Mouse (Mus musculus): ENCODE results near the gene Sox21.

DNA sequence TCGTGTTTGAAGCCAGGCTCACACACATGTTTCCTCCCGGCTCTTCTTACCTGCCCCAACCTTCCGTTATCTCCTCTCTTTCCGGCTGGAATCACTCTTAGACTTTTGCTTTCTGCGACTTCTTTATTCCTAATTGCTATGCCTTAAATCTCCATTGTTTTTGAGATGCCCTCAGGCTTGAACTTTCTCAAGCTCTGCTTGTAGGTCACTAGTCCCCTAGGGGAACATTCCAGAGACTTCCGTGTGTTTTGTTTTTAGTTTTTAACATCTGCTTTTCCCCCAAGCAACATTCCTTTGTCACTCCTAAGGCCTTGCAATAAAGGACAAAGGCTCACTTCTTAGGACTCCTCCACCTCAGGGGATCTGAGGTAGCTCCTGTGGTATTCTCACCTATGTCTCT is 16.6 kb upstream of the Sox21 start:
- no peak for TF ChIP-seq POLR2A (IDR thresholded peaks at IDR 0.05; ENCODE audit: low read depth, low read length)
- no peak for TF ChIP-seq CTCF (IDR thresholded peaks at IDR 0.05; ENCODE audit: extremely low read depth, insufficient read length, insufficient replicate concordance, low read depth, low read length)

All from small intestine, adult 2 months (tissue).